Mouse (Mus musculus) heart, embryonic 13.5 days (tissue): ENCODE results near the gene Rapgef5. TPM values are rescaled to one million over a fixed set of nuclear protein-coding genes. Genes with fewer than 3 reads are reported as not detected.

Experiments used
- ATAC-seq: fragments of 200-750 bp; cut with Nextera tagmentation; 2 replicates; pipeline ENCODE4 v1.8.0; 2017; ENCODE audit warnings: moderate TSS enrichment; ENCODE audit not compliant: insufficient number of reproducible peaks, low FRiP score, low TSS enrichment; ENCODE audit errors: extremely low read depth
- H3K27ac ChIP-seq: fragments of 300-500 bp; sonication (generic); replicated peaks from 2 replicates; pipeline ENCODE4 v1.5.1; 2015; ENCODE audit warnings: moderate library complexity, mild to moderate bottlenecking, inconsistent platforms
- H3K27me3 ChIP-seq: fragments of 300-500 bp; sonication (generic); replicated peaks from 2 replicates; pipeline ENCODE4 v1.6.1; 2015; ENCODE audit warnings: mild to moderate bottlenecking, inconsistent platforms
- H3K36me3 ChIP-seq: fragments of 300-500 bp; sonication (generic); 2 replicates; pipeline ENCODE4 v1.6.1; 2015; ENCODE audit warnings: mild to moderate bottlenecking, inconsistent platforms
- H3K4me1 ChIP-seq: fragments of 300-500 bp; sonication (generic); 2 replicates; pipeline ENCODE4 v1.6.1; 2015; ENCODE audit warnings: inconsistent platforms
- H3K4me2 ChIP-seq: fragments of 300-500 bp; sonication (generic); 2 replicates; pipeline ENCODE4 v1.6.1; 2015; ENCODE audit warnings: inconsistent platforms, mild to moderate bottlenecking, moderate library complexity
- H3K4me3 ChIP-seq: fragments of 300-500 bp; sonication (generic); 2 replicates; pipeline ENCODE4 v1.5.1; 2015; ENCODE audit warnings: moderate library complexity, mild to moderate bottlenecking, inconsistent platforms
- H3K9ac ChIP-seq: fragments of 300-500 bp; sonication (generic); 2 replicates; pipeline ENCODE4 v1.6.1; 2015; ENCODE audit warnings: inconsistent platforms, mild to moderate bottlenecking, moderate library complexity
- H3K9me3 ChIP-seq: fragments of 300-500 bp; sonication (generic); 2 replicates; pipeline ENCODE4 v1.6.1; 2016; ENCODE audit warnings: inconsistent platforms
- WGBS: fragments of 180-500 bp; shearing (Covaris S2); methylation state at CpG from one replicate; pipeline ENCODE4 v1.1.7; 2015; ENCODE audit warnings: mixed read lengths; 5-methylcytosine and 5-hydroxymethylcytosine counted together
- polyA plus RNA-seq: library from polyadenylated mRNA; unstranded; fragments of >200 nt; fragmentation: Nextera tagmentation; extraction: Ambion mirVana; gene quantifications from 2 replicates; pipeline ENCODE4 v1.2.1, GENCODE M21; 2015

Rapgef5 gene
- polyA plus RNA-seq, 1 experiment from 2014 or later: 16.6 TPM

DNA sequence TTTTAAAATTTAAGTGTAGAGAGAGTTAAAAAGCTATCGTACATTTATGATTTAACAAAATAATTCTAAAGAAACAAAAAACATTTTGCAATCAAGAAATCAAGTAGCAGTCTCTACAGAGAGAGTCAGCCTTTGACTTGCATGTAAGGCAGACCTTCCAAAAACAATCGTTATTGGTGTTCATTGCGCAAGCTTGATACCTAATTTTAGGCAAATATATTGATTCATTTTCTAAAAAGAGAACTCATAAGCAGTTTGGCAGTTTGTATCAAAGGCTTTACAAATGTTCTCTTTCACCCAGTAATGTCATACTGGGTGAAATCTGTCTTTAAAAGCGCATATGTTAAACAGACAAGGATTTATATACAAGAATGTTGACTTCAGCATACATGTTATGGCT is 208.7 kb downstream of the Rapgef5 start:
- H3K4me3 ChIP-seq: no peak overlapping the region
- no peaks in the 10 kb centered on the region for H3K9me3 ChIP-seq
- no peak for ATAC-seq
- no peak overlapping the region for H3K9ac ChIP-seq
- H3K4me1 ChIP-seq: peaks cover 32% of the 10 kb centered on the region
- no peak overlapping the region for H3K4me2 ChIP-seq
- H3K27me3 ChIP-seq: no peaks in the 10 kb centered on the region
- WGBS: 83% methylated on average over 4 of the region's 4 CpGs
- peaks cover 17% of the 10 kb centered on the region for H3K36me3 ChIP-seq
- no peak overlapping the region for H3K27ac ChIP-seq

DNA sequence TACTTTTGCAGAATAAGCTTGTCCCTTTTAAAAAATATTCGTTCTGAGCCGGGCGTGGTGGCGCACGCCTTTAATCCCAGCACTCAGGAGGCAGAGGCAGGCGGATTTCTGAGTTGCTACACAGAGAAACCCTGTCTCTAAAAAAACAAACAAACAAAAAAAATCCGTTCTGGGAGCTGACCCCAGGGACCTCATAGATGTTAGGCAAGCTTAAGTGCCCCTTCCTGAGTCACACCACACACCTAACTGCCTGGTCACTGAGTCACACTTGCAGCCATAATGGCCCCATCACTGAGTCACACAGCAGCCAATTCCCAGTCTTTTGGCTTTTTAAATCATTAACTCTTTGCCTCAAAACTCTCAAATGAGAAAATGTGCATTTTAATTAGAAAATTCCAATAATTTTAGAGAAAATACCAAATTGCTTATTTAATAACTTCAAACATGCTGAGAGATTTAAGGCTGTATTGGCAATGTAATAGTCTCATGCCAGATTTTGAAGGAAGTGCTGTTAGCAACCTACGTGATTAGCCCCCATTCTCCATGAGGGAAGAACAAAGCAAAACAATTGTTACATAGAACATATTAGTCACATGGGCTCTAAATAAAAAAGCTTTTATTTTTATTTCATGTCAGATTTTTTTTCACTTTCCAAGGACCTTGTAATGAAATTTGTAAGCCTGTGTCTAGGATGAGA is 211.3 kb downstream of the Rapgef5 start:
- WGBS: 81% methylated on average over 8 of the region's 8 CpGs

DNA sequence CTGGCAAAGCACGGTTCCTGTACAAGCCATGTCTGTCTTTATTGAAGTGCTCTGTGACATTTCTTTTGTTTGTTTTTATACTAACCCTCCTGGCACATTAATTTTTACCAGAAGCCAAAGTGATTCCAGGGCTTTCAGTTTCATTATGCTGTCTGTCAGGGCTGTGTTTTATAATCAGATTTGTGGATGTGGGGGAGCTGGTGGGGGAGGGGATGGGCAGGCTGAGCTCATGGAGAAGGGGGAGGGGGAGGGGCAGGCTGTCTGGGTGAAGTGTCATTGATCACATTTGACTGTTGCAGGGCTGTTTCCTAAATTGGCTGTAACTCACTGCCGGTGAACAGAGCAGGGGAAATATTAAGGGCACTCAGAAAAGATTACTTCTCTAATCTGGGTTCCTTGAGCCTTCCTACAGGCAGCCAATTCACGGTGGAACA is 211.9 kb downstream of the Rapgef5 start:
- Histone ChIP-seq H3K4me2 (no peak overlapping the region; the same call in 1 of the 2 replicates), H3K4me3 (no peak overlapping the region), H3K27me3 (no peaks in the 10 kb centered on the region), H3K9ac (no peak overlapping the region; the same call in 1 of the 2 replicates), H3K9me3 (no peaks in the 10 kb centered on the region), H3K4me1 (peaks cover 22% of the 10 kb centered on the region), H3K27ac (no peak overlapping the region), H3K36me3 (peaks cover 21% of the 10 kb centered on the region)
- ATAC-seq: no peak
- WGBS: 28% methylated on average over 3 of the region's 3 CpGs

More for the DNA sequence above, 211.3 kb downstream of the Rapgef5 start:
- no peaks in the 10 kb centered on the region for H3K27me3 ChIP-seq
- no peak for ATAC-seq
- H3K36me3 ChIP-seq: peaks cover 21% of the 10 kb centered on the region
- H3K4me1 ChIP-seq: peaks cover 17% of the 10 kb centered on the region
- H3K9ac ChIP-seq: no peak overlapping the region
- no peaks in the 10 kb centered on the region for H3K9me3 ChIP-seq
- H3K27ac ChIP-seq: no peak overlapping the region
- H3K4me3 ChIP-seq: no peak overlapping the region
- H3K4me2 ChIP-seq: no peak overlapping the region

DNA sequence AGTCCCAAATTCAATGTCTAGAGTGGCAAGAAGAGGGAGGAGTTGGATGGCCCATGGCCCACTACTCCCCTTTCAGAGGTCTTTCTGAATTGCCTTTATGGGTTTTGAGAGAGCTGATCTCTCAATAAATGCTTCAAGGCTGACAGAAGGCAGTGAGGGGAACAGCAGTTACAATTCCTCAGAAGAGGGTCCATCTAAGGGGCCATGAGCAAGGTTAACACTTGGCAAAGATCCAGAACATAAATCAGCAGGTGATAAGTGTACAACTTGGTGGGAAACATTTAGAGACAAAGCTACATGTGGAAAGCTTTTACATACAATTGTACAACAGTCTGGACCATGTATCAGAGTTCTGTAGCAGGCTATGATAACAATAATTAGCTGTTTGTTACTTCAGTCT is 217.3 kb downstream of the Rapgef5 start:
- Histone ChIP-seq H3K4me1 (peaks cover 47% of the 10 kb centered on the region), H3K27me3 (no peaks in the 10 kb centered on the region), H3K9ac (no peak overlapping the region), H3K27ac (peak overlapping the region; percentile 33), H3K4me3 (no peak overlapping the region), H3K9me3 (no peaks in the 10 kb centered on the region), H3K4me2 (no peak overlapping the region), H3K36me3 (peaks cover 10% of the 10 kb centered on the region; the same call in 1 of the 2 replicates)
- no peak for ATAC-seq

DNA sequence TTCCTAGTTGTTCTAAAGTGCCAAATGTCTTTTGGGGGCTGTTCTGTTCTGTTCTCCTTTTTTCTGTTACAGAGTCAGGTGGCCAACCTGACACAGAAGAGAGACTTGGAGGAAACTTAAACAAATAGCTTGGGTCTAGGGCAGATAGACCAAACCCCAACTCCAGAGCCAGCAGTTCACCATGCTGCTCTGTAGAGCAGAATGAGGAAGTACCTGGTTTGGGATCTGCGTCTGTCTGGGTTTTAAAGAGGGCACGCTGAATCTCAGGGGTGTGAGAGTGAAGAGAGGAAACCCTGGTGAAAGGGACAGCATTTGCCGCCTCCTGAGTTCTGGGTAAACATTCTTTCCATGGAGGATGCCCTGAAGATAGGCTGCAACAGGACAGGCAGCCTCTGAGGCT is 219.9 kb downstream of the Rapgef5 start:
- Histone ChIP-seq H3K36me3 (peaks cover 12% of the 10 kb centered on the region; the same call in 1 of the 2 replicates), H3K27ac (peak overlapping the region; percentile 57), H3K9ac (no peak overlapping the region), H3K9me3 (no peaks in the 10 kb centered on the region), H3K4me2 (no peak overlapping the region), H3K27me3 (no peaks in the 10 kb centered on the region), H3K4me1 (peaks cover 60% of the 10 kb centered on the region), H3K4me3 (no peak overlapping the region)
- WGBS: 57% methylated on average over 3 of the region's 3 CpGs
- no peak for ATAC-seq

DNA sequence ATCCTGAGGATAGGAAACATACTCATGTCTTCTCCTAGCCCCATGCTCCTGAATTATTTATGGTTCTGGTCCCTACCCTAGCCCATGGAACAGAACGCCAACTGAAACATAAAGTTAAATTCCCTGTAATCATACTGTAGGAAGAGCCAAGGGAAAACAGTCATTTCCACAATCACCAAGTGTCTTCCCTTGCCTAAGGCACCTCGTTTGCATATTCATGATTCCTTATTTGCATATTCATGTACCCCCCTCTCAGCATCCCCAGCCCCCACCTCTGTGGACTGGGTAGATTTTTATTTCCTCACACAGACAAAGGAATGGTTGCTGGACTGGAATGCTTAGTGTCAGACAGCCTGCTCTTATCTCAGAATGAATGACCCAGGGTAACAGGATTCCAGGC is 220.6 kb downstream of the Rapgef5 start:
- ATAC-seq: peak; percentile 28; the same call in 1 of the 2 replicates
- H3K27ac ChIP-seq: peak overlapping the region; percentile 57
- H3K4me1 ChIP-seq: peaks cover 68% of the 10 kb centered on the region
- H3K9ac ChIP-seq: no peak overlapping the region
- no peaks in the 10 kb centered on the region for H3K9me3 ChIP-seq
- no peak overlapping the region for H3K4me3 ChIP-seq
- 37% methylated on average over 2 of the region's 2 CpGs for WGBS
- H3K36me3 ChIP-seq: peaks cover 6% of the 10 kb centered on the region; the same call in 1 of the 2 replicates
- no peaks in the 10 kb centered on the region for H3K27me3 ChIP-seq
- no peak overlapping the region for H3K4me2 ChIP-seq

DNA sequence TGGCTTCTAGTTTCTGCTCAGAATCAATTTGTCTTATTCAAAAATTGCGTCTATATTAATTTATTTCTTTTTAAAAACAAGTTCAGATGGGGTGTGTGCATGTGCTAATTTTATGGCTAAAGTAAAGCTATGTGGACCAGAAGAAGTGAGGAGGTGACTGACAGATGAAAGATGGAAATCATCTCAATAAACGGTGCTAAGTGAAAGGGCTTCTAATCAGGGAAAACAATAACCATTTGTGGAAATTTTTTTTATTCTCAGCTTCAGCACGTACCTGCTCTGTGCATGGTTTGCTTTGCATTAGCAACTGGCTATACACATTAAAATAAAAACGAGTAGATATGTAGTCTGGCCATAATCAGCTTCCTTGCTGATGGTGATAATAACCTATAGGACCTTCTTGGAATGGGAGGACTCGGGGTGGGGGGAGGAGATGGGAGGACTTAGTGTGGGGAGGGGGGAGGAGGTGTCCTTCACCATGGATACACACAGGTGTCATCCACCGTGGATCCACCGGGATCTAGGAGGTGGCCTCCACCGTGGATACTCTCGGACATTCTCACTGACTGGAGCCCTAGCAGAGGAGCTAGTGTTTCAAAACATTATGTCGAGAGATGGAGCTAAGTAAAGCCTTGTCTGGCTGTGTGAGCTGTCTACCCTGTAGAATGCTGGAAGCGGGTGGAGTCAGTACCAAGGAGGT is 221.2 kb downstream of the Rapgef5 start:
- H3K9me3 ChIP-seq: no peaks in the 10 kb centered on the region
- H3K4me3 ChIP-seq: no peak overlapping the region
- peak overlapping the region; percentile 57 for H3K27ac ChIP-seq
- 50% methylated on average over 11 of the region's 11 CpGs for WGBS
- 0 out of 2 replicates have a peak, but pooled peaks cover 3% of the 10 kb centered on the region for H3K36me3 ChIP-seq
- 0 out of 2 replicates have a peak overlapping the region, but pooled peaks have one; percentile 3 for H3K9ac ChIP-seq
- H3K4me1 ChIP-seq: peaks cover 72% of the 10 kb centered on the region
- H3K4me2 ChIP-seq: no peak overlapping the region
- ATAC-seq: no peak
- H3K27me3 ChIP-seq: no peaks in the 10 kb centered on the region

DNA sequence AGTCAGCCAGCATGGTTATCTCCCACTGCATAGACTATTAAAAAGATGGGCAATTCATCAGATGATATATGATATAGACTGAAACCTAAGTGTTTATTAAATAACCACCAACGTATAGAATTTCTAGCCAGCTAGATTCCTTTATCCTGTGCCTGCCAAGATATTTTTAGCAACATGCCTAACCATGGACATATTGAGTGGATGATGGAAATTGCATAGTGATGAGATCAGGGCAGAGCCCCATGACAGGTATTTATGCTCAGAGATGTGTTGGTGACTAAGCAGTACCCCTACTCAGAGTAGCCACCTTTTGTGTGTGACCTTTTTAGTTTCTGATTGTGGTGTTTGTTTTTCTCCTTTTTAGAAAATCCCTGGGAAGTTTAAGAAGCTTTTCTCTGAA is 226.2 kb downstream of the Rapgef5 start:
- peak overlapping the region; percentile 73 for H3K27ac ChIP-seq
- peak overlapping the region; percentile 49; the same call in 1 of the 2 replicates for H3K4me2 ChIP-seq
- peaks cover 20% of the 10 kb centered on the region for H3K36me3 ChIP-seq
- WGBS: 12% methylated on average over 1 of the region's 1 CpGs
- no peaks in the 10 kb centered on the region for H3K27me3 ChIP-seq
- no peak for ATAC-seq
- H3K9me3 ChIP-seq: no peaks in the 10 kb centered on the region
- H3K4me1 ChIP-seq: peaks cover 74% of the 10 kb centered on the region
- 0 out of 2 replicates have a peak overlapping the region, but pooled peaks have one; percentile 8 for H3K4me3 ChIP-seq
- no peak overlapping the region for H3K9ac ChIP-seq

DNA sequence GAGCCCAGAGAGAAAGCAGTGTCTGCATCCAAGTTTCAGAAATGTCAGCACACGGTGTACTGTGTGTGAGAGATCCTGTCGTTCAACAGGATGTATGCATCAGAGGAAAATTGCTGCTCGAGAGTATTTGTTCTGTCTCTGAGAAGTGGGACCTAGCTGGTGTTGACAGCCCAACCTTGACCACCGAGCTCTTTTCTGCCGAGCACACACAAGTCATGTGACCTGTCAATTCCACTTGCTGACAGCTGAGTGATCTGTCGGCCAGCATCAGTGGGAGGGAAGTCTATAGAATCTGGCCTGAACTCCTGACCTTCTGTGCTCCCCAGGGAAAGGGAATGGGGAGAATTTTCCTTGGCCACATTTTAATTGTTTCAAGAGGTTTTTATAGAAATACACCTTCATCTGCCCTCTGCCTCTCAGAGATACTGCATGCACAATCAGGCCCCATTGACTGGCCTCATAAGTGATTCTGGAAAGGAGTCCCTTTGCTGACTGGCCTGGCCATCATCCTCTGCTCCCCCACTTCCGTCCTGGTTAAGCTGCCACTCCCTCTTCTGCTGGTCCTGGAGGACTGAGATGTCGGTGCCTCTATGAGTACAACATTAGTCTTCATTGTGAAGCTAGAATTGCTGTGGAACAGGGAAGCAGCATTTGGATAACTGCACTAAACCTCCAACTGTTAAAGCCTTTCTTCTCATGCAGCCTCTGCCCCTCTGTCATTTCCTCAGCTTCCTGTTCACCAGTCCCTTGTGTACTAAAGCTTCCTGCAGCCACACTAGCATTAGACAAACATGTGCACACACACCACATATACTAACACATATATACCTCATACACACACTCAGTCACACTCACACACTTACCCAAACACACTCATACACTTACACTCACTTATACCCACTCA is 228.6 kb downstream of the Rapgef5 start:
- H3K4me3 ChIP-seq: 0 out of 2 replicates have a peak overlapping the region, but pooled peaks have one; percentile 6
- peak overlapping the region; percentile 88 for H3K27ac ChIP-seq
- ATAC-seq: peak; percentile 71
- peaks cover 36% of the 10 kb centered on the region for H3K36me3 ChIP-seq
- H3K4me1 ChIP-seq: peaks cover 72% of the 10 kb centered on the region
- H3K27me3 ChIP-seq: no peaks in the 10 kb centered on the region
- no peaks in the 10 kb centered on the region for H3K9me3 ChIP-seq
- 4% methylated on average over 8 of the region's 8 CpGs for WGBS
- peak overlapping the region; percentile 44 for H3K4me2 ChIP-seq
- H3K9ac ChIP-seq: 0 out of 2 replicates have a peak overlapping the region, but pooled peaks have one; percentile 33

DNA sequence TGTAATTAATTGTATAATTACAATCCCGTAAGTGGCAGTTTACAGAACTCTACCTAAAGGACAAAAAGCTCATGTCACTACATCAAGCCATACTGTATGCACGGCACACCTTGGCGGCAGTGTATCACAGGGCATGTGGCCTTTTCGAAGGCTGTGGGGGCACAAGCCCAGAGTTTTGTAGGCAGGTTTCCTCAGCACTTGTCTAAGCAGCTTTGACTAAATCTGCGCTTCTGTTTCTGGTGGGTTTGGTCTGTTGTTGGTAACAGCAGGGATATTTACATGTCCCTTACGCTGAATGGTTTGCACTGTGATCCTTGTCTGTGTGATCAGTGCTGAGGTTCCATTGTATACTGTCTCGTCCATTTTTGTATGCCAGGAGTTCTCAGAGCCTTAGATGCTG is 230.3 kb downstream of the Rapgef5 start:
- 89% methylated on average over 7 of the region's 7 CpGs for WGBS
- ATAC-seq: no peak
- H3K27me3 ChIP-seq: no peaks in the 10 kb centered on the region
- H3K9me3 ChIP-seq: no peaks in the 10 kb centered on the region
- H3K27ac ChIP-seq: no peak overlapping the region
- H3K4me1 ChIP-seq: peaks cover 73% of the 10 kb centered on the region
- H3K4me2 ChIP-seq: no peak overlapping the region
- no peak overlapping the region for H3K9ac ChIP-seq
- H3K4me3 ChIP-seq: no peak overlapping the region
- peaks cover 37% of the 10 kb centered on the region for H3K36me3 ChIP-seq

DNA sequence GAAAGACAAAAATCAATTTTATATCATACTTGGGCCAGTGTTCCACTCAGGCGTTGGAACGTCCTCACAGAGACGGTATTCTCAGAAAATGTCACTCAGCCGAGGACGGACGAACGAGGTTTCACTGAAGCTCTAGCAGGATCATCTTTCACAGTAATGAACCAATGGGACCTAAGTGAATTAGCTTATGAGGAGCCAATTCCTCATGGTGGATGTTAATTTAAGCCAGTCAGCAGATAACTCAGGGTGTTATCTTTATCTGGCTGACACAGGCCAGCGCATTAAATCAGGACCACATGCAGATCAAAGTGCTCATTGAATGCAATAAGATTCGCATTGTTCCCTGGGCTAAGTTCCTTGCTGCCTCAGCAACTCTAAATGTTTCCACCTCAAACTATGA is 234.8 kb downstream of the Rapgef5 start:
- no peak for ATAC-seq
- no peak overlapping the region for H3K4me3 ChIP-seq
- H3K9me3 ChIP-seq: no peaks in the 10 kb centered on the region
- 16% methylated on average over 9 of the region's 9 CpGs for WGBS
- peak overlapping the region; percentile 76 for H3K27ac ChIP-seq
- H3K36me3 ChIP-seq: peaks cover 43% of the 10 kb centered on the region
- peak overlapping the region; percentile 2; the same call in 1 of the 2 replicates for H3K9ac ChIP-seq
- H3K4me1 ChIP-seq: peaks cover 74% of the 10 kb centered on the region
- H3K4me2 ChIP-seq: peak overlapping the region; percentile 42
- H3K27me3 ChIP-seq: no peaks in the 10 kb centered on the region
